Mouse (Mus musculus) spleen, adult 18-20 months (tissue): Measurements from ENCODE around the gene Rnf43.

Source experiments
- DNase-seq, 2 experiments: peaks; one replicate each; pipeline ENCODE4 v3.0.0; 2022; ENCODE audit warnings: mixed read lengths in 2 of 2

The Rnf43 gene

DNA sequence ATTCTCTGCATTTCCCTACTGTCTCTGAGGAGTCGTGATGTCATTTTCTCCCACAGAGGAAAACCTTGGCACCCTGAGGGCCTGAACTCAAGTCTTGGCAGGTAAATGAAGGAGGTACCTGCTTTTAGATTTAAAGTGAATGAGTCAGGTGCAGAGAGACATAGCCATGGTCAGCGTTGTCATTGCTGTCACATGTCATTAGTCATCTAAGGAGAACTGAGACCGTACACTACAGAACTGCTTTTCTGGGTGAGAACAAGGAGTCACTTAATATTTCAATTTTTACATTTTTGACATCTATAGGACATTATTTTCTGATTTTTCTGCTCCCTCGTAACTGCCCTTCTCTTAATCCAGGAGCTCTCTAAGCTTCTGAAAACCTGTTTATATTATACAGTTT is 16.0 kb downstream of the Rnf43 start:
- DNase-seq = no peak

DNA sequence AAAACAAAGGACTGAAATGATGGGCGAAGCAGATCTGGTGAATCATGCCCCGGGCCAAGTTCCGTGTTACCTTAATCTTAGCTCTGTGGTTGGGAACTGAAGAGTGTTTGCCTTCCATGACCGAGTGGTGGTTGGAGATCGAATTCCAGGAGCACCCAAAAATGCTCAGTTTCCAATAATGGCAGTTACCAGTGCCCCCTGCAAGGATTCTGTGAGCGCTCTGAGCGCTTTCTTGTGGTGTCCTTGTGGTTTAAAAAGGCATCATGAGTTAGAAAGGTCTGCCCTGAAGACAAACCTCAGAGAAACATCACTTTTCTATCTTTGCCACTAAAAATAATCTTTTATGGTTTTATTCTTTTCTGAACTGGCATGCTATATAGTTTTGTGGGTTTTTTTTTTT is 16.5 kb downstream of the Rnf43 start:
- no peak for DNase-seq

DNA sequence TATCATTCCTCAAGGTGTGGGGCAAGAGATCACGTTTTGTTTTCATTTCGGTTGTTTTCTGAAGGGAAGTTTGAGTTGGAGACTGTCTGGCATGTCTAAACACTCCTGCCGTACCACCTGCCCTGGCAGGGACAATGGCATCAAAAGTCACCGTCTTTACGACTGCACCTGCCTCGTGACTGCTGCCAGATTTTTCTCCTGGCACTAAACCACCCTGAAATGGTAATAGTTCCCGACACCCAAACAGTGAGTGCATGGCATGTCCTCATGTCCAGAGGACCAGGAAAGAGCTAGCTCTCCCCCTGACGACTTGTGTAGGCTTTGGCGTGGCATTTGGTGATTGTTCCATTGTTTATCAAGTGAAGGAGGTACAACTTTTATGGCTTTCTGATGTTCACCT is 18.3 kb downstream of the Rnf43 start:
- no peak for DNase-seq

DNA sequence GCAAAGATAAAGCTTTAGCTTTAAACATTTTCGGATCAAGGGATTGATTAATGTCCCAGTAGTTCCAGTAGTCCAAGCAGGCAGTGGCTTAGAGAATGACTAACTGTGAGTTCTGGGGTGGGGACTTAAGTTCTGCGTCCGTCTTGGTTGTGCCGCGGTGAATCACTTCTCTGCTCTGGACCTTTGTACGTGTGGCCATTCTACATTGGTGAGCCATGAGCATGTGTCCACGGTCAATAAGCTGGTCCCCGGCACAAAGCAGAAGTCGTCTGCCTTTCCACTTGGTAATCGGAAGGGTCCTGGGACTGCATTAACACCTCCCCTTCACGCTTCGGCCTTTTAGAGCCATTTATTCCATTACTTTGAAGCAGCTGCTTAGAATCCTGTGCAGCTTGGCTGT is 19.6 kb downstream of the Rnf43 start:
- no peak for DNase-seq

DNA sequence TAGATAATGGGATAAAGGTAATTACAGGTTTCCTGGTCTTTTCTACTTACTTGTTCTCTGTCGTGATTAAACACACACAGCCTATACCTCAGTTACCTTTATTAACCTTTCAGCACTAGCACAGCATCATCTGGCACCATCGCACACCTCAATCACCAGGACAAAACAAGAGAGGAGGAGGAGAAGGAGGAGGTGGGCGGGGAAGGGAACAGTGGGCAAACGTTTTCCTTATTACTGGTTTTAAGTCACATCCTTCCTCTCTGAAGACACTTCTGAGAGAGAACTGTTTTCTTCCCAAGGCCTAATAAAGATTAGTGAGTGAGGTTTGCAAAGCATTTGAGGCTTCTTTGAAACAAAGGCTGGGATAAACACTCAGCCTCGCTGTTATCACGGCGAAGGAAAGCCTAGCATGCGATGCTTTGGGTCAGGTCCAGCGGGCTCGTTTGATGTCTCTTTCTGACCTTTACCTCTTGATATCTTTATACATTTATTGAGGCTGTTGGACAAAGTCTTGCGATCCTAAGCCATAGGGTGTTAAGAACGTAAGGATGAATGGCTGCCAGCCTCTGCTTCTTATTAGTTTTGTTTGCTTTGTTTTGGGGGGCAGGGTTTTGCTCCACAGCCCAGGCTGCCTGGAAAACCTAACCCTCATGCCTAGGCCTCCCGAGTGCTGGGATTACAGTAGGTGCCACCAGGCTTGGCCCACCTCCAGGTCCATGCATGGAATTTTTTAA is 20.5 kb downstream of the Rnf43 start:
- no peak for DNase-seq

DNA sequence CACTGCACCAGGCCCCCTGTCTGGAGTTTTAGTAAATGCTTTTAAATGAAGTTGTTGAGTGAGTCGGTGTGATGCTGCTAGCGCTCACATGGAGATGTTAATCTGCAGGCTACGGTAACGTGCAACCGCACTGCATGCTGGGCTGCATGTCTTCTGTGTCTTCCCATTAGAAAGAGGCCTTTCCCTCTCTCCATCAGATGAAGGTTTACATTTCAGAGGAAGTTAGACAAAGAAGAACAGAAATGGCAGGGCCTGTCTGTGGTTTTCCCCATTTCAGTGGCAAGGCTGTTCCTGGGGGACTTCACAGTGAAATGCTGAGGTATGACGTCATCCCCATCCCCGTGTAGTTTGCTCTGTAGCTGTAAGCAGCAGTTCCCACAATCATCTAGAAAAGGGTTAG is 23.9 kb downstream of the Rnf43 start:
- no peak for DNase-seq

DNA sequence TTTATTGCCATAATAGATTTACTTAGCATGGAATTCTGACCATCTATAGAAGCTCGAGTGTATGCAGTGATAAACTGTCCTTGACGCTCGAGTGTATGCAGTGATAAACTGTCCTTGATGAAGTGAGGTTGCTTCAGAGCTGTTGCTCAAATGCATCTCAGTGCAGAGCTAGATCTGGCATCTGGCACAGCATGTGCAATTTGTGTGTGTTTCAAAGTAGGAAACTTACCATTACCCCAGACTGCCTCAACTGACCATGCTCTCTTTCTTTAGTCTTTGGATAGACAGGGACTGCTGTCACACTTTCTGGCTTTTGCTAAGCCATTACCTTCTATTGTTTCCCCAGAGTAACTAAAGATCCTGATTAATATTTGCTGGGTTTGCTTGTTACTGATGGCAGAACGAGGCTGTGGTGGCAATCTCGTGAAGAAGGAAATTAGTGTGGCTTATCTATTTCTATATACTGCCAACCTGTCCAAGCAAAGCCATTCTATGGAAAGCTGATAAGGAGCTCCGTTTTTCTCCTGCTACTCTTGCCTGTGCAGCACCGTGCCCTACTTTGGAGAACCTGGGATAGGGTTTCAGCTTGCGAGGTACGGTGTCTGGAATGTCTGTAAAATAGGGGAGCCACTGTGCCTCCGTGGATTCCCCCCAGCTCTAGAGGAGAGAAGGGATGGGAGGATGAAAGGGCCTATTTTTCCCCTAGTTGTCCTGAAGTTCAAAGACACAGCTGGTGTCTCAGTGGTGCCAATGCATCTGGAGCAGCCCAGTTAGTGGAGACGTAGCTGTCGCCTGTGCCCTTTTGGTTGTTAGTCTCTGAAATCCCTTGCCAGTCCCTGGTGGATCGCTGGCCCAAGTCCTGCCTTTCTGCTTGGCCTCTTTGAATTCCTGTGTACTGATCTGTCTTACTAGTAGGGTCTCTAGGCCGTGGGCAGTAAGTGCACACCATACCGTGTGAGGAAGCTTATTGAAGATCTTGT is 25.0 kb downstream of the Rnf43 start:
- DNase-seq = no peak

DNA sequence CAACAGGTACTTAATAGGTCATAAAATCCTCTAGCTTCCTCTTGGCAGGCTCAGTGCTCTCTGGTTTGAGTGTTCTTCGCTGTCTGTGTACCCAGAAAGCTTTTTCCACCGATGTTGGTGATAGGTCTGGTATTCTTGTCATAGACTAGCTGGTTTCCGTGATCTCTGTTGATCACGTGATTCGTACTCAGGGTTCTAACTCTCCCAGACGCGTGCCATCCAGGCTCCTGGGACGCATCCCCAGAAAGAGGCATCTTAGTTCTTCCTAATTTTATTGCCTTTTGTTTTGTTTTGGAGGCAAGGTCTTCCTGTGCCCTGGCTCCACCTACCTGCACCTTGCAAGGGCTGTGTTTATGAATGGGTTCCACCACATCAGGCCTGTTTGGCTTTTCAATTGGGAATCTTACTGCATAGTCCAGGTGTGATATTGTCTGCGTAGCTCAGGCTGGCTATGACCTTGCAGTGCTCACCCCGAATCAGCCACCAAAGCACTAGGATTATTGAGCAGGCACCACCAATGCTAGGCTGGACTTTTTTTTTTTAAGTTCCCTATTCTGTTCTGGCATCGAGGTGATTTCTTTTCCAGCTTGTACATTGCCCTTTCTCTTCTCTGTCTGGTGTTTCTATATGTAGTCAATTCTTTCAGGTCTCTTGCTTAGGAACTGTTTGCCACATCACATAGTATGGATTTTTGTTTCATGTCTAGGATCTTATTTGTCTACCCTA is 26.1 kb downstream of the Rnf43 start:
- DNase-seq = no peak

DNA sequence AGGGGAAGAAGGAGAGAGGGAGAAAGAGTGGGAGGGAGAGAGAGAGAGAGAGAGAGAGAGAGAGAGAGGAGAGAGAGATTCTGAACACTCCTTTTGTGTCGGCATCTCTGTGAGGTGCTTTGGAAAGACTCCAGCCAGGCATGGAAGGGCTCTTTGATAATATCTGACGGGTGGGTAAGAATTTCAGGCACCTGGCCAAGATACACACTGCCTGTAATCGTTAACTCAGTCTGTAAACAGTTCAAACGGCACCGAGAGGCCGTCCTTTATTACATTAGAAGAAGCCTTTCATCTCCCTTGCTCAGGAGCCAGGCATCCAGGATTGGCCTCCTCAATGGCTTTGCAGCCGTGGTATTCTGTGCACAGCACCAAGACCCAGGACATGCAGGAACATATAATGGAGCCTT is 26.9 kb downstream of the Rnf43 start:
- no peak for DNase-seq

DNA sequence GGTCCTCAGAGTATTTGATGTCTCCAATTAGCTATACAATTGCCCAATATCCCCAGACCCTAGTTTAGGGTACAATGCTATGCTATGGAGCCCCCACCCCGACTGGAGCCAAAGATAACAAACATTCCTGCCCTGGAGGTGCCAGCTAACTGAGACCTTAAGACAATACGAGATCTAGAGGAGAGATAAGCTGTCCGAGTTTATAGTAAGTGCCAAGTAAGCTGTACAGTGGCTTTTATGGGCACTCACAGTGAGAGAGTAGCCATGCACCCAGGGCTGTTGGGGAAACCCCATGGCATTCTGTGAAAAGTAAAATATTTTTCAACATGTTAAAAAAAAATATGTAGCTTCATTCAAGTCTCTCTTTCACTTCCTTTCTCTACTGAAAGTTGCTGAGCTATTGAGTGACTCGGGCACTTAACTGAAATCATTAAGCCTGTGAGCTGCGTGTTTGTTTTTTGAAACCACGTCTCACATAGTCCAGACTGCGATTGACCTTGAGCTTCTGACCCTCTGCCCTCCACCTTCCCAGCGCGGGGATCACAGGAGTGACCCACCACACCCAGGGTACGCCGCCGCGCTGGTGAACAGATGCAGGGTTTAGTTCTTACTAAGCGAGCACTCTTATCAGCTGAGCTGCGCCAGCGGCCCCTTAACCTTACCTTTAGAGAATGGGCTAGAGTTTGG is 27.7 kb downstream of the Rnf43 start:
- DNase-seq = no peak

DNA sequence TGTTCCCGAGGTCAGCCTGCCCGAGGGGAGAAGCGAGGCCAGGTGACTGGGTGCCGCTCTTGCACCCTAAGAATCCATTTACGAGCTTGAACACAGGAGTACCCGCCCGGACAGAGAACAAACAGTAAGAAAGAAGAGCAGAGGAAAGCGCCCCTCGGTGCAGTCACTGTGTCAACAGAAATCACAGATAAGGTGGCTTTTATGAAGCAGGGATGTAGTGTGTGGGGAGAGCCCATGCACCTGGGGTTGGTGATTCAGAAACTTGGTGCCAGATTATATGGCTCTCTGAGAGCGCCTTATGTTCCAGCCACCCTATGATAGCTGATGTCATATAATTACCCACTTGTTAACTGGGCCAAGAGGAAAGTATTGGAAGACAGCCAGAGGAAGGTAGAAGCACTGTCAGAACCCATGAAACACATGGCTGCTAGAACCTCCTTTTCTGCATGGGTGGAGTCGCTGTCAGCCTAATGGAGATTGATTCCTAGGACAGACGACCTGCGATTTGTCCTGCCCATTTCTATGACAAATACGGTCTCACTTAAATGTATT is 34.7 kb downstream of the Rnf43 start:
- DNase-seq = no peak

DNA sequence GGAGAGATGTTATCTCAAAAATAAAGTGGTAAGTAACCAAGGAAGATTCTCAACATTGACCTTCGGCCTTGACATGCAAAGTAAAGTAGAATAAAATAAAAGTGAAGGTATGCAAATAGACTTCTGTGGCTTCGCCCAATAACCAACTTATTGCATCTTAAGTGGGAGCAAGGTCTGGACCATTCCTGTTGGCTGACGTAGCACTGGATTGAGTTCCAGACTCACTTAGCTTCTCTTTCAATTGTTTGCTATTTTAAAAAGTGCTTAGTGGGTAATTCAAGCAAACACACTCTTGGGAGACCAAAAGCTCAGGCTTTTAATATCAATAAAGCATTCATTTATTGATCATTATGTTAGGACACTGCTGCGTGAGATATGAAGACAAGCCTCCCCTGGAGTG is 35.6 kb downstream of the Rnf43 start:
- no peak for DNase-seq

DNA sequence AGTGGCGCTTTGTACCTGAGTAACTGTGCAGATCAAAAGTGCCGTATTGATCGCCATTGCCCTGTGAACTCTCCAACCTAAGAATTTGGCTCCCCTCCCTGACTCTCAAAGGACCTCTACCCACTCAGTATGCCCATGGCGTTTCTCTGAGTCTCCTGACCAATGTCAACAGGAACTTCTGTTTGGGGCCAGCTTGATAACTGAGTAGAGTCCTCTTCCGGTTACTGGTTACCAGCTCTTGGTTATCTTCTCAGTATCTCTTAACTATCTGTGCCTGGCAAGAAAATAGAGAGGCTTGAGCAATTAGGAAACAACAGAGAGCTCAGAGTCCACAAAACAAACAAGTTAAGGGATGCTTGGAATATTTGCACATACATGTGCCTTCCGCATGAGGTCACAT is 38.6 kb downstream of the Rnf43 start:
- no peak for DNase-seq

DNA sequence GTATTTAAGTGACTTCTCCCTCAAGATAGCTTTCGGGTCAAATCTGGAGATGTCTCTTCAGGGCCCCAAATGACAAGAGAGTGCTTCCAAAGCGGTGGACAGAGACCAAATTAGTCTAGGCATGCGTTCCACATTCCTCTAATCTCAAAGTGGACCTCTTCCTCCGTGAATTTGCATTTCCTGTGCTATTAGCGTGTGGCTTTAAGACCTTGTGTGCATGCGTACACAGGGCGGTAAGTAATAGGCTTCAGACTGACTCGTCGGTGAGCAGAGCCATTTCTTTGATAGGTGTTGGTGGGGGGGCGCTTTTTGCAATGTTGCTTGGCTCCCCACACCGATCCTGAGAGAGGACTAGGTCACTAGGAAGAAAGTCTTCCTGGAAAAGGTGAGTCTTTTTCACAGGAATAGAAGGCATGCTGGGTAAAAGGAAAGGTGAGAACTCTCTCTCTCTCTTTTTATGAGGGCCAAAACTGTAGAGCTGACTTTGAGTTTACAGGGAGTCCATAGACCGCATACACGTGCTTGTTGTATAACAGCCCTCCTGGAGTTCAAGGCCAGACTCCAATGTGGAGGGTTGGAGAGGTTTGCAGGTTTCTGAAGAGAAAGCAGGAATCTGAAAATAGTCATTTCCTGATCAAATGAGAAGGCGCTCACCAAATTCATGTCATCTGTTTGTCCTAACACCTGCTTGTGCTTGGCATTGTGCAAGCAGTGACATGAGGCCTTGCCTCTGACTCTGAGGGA is 39.5 kb downstream of the Rnf43 start:
- DNase-seq = no peak

DNA sequence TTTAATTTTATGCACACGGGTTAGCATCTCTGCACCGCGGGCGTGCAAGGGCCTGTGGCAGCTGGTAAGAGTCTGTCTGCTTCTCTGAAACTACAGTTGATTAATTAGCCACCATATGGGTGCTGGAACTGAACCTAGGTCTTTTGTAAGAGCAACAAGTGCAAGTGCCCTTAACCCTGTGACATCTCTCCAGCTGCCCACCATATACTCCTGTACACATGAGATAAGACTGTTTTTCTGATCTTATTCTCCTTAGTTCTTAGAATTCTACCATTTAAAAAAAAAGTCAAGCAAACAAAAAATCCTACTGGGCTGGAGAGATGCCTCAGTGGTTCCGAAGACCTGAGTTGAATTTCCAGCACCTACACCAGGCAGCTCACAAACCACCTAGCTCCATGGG is 41.1 kb downstream of the Rnf43 start:
- no peak for DNase-seq

DNA sequence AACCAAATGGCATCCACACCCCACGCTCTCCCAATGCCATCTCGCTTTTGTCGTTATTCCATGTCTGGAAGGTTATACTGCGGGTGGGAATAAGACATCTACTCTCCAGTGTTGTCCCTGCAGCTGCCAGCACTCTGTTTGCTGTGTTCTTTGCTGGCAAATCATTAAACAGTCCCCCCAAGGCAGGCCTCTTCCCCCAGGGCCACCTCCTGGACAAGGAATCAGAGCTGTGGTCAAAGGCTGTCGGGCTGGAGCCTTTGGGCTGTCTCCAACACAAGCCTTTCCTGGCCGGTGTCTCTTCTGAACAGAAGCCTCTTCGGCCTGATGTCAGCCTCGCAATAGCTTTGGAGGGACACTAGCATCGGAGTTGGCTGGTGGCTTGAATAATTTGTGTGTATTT is 41.8 kb downstream of the Rnf43 start:
- no peak for DNase-seq

DNA sequence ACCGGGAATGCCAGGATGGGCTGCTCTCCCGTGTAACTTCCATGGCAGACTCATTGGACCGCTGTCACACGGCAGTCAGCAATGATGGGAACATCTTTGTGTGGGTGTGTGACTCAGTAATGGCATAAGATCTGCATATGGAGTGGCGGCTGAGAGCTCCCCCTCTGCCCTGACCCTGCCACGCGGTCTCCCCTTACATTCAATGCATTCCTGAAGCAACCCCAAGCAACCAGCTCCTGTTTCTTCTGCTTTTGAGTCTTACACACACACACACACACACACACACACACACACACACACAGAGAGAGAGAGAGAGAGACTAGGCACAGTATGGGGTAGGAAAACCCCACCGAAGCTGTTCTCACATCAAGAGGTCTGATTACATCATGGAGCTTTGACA is 45.0 kb downstream of the Rnf43 start:
- no peak for DNase-seq

DNA sequence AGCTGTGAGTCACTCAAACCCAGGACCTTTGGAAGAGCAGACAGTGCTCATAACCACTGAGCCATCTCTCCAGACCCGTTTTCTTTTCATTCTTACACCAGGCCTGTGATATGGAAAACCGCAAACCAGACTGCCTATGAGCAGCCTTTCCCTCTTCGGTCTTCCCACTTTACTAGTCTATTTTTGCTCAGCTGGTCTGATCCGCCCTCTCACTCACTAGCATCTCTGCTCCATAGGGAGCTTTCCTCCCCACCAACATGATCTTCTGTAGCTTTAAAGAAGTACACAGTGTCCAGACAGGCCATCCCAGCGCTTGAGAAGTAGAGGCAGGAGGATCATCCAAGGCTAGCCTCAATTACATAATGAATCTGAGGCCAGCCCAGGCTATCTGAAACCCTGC is 46.5 kb downstream of the Rnf43 start:
- DNase-seq = no peak

DNA sequence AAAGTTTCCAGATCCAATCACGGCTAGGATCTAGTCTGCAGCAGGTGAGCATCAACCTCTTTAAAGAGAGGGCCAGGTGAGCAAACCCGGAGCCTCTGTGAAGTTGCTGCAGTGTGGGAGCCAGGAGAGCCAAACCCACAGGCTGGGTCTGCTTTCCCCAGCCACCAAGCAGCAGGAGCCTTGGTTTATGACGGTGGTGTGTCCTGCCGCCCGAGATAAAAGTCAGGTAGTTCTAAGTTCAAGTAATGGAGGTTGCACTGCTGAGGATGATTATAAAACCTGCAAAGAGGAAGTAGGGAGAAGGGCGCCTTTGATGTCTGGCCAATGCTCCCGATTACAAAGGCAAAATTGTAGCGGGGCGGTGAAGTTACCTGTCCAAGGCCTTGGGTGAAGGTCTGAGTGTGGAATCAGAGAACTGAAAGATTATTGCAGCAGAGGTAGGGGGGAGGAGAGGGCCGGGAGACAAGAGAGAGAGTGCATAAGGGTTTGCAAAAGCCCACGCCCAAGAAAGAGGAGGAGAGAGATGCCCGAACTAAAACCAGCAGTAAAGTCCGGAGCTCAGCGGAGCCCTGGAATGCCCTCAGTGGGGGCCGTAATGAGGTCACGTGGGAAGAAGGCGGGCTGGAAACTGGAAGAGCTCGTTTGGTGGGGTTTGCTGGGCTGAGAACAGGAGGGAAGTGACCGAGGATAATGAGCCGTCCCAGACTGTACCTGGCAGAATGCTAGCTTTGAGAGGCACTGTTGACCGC is 47.2 kb downstream of the Rnf43 start:
- DNase-seq = peak in 1 of 2 experiments; percentile 22

DNA sequence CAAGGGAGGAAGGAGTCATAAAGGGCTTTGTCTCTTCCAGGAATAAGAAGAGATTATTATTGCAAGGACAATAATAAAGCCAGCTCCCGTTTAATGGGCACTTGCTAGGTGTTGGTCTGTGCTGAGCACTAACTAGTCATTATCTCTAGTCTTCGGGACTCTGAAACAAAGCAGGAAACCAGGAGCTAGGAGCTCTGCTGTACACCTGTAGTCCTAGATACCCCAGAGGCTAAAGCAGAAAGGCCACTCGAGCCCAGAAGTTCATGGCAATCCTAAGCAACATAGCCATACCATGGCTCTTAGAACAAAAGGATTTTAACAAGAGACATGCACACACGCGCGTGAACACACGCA is 47.7 kb downstream of the Rnf43 start:
- DNase-seq = no peak

DNA sequence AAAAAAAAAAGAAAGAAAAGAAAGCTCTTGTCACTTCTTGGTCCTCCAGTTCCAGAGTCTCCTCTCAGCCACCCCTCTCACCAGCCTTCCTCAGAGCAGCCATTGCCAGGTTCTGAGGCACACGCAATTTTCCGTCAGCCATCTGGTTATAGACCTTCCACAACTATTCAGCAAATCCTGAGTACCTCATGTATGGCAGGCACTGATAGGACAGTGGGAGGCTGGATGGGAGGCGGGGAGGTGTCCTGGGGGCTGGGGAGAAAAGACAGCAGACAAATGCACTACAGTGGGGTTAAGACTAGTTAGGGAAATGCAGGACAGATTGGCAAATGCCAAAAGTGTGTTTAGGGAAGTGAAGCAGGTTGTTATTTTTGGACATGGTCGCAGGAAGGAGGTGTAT is 49.7 kb downstream of the Rnf43 start:
- DNase-seq = no peak
